Mouse (Mus musculus): ENCODE measurements at regions not wholly inside any gene's neighbourhood (a gene's known extent, or its start where the extent isn't known, plus 50 kb on each side); places are given as distances from the start of the nearest gene placed in this dataset.

- DNase-seq (ENCODE audit: extremely low read depth, insufficient read length, low spot score) = no peak
Measured at GRCm38 (mm10) chr10:37243136-37243535, 104.4 kb upstream of the Marcks start.

DNA sequence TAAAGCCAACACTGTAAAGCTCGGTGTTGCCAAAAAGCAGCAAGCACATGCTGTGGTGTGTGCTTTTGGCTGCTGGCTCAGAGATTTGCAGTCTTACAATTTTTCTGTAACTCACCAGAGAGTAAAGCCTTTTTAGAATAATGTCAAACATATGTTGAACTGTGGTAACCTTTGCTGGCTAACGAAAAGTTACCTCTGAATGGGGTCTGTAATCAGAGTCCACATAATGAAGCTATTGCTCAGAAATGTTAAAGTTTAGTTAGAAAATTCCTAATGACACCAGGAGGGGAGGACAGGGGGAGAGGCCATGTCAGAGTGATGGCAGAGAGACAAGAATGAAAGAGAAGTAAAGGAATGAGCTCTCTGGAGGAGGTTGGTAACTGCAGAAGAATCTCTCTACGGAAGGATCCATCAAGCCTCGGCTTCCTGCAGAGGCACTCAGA, 103.1 kb upstream of the Marcks start:
- DNase-seq (ENCODE audit: extremely low read depth, insufficient read length, low spot score) = no peak

GRCm38 (mm10) chr10:37240634-37241033, 101.9 kb upstream of the Marcks start:
- DNase-seq (ENCODE audit: extremely low read depth, insufficient read length, low spot score) = no peak

GRCm38 (mm10) chr10:37240201-37240600, 101.5 kb upstream of the Marcks start:
- no peak for DNase-seq (ENCODE audit: extremely low read depth, insufficient read length, low spot score)

GRCm38 (mm10) chr10:37236001-37236822, 97.5 kb upstream of the Marcks start:
- DNase-seq (ENCODE audit: extremely low read depth, insufficient read length, low spot score) = no peak

GRCm38 (mm10) chr10:37231936-37232556, 93.3 kb upstream of the Marcks start:
- no peak for DNase-seq (ENCODE audit: extremely low read depth, insufficient read length, low spot score)

GRCm38 (mm10) chr10:37231159-37231558, 92.4 kb upstream of the Marcks start:
- DNase-seq (ENCODE audit: extremely low read depth, insufficient read length, low spot score) = no peak

DNA sequence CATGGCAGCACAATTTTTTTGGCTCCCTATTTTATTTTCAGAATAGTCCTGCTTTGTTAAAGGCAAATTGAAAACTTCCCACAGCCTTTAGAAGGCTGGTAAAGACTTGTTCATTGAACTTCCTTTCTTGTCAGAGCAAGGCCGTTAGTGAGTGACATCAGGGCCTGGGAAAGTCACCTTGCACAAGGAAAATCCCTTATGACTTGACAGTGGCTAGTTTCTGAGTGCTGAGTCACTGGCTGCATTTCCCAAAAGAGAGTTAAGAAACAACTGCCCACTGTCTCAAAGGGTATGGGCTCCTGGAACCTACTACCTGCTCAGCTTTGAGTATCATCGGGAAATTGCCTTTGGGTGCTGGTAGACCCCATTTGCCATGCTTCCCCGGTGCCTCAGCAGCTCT, 89.2 kb upstream of the Marcks start:
- no peak for DNase-seq (ENCODE audit: extremely low read depth, insufficient read length, low spot score)

DNA sequence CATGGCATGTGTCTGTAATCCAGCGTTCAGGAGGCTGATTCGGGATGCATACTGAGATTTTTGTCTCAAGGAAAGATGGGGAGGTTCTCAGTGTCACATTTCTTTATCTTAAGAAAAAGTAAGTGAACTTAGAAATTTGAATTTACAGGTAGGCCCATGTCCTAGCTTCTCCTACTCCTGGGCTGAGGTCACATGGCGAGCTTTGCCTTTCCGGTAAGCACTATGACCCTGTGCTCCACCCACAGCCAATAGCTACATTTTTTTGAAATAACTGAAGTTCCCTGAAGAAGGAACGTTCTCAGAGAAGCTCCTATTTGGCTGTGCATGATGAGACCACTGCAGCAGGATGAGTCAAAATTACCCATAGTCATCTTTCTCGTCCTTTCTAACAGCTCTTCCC, 83.0 kb upstream of the Marcks start:
- DNase-seq (ENCODE audit: extremely low read depth, insufficient read length, low spot score) = no peak

- DNase-seq (ENCODE audit: extremely low read depth, insufficient read length, low spot score) = no peak
Measured at GRCm38 (mm10) chr10:37220434-37220833, 81.7 kb upstream of the Marcks start.

DNA sequence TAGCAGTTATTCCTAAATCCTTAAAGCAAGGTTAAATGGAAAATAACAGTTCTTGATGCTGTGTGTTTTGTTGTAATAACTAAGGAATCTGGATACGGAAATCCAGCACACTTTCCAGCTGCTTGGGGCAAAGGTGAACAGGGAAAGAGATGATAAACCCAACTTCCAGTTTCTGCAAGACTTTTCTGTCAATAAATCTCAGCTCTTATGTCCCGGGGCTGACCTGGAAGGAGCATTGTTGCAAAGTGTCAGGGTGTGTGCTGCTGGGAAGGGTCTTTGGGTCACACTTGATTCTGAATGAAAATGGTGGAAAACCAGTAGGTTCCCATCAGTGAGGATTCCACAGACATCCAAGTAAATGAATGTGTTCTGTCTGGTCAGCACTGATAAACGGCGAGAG, 81.2 kb upstream of the Marcks start:
- no peak for DNase-seq (ENCODE audit: extremely low read depth, insufficient read length, low spot score)

DNA sequence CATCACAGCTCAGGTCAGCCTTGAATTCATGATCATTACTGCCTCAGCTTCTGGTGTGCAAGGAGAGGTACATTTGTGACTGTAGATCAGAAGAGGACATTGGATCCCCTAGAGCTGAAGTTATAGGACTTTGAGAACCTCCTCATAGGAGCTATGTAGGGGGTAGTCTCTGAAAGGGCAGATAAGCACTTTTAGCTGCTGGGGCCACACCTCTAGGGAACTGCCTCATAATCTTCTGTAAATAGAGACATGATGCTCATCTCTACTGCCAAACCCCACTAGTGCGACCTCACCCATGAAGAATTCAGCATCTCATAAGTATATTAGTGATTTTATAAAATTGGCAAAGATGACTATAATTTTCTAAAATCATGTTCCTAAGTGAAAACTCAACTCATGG, 80.7 kb upstream of the Marcks start:
- no peak for DNase-seq (ENCODE audit: extremely low read depth, insufficient read length, low spot score)

DNA sequence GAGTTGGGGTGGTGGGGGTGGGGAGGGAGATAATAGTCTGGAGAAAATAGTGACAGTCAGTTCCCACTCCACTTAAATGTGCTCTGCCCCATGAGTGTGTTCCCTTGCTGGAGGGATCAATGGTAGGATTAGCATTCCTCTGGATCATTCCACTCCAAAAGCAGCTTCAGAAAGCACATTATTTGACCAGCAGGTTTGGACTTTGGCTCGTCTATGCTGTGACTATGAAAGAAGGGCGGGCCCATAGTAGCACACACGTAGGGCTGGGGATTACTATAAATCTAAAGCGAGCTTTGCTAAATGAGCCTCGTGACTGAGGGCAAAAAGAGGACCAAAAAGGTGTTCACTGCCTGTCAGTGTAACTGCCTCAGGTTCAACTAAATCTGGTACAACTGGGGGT, 75.9 kb upstream of the Marcks start:
- DNase-seq (ENCODE audit: extremely low read depth, insufficient read length, low spot score) = no peak

DNA sequence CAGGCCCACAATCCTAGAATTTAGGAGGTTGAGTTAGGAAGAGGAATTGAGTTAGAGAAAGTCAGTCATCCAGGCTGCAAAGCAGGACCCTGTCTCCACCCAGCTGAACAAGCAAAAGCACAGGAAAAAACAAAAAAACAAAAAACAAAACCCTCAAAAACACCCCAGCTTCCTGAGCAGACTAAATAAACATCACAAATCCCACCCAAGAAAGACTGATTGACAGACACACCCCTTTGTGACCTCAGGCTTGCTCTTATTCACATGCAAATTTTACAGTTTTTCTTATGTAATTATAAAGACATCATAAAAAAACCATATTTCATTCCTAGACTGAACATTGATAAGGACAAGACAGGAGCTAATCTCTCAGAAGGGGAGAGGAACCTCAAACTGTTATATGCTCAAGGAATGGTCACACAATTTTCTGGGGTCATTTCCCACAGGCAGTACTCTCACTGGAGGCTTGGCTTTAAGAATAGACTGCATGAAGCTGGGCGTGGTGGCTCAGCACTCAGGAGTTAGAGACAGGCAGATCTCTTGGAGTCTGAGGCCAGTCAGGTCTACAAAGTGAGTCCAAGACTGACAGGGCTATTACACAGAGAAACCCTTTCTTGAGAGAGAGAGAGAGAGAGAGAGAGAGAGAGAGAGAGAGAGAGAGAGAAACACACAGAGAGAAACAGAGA, 73.8 kb upstream of the Marcks start:
- no peak for DNase-seq (ENCODE audit: extremely low read depth, insufficient read length, low spot score)

DNA sequence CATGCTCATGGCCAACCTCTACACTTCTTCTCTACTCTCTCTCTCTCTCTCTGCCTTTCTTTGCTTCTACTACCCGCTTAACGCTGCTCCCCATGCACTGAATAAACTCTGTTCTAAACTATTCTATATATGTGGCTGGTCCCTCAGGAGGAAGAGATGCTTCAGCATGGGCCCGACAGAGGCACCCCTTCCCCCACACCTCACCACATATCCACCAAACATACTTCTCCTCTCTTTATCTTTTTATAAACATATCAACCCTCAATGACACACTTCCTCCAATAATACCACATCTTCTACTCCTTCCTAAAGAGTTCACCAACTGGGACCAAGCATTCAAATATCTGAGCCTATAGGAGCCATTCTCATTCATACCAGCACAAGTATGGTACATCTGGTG, 72.6 kb upstream of the Marcks start:
- no peak for DNase-seq (ENCODE audit: extremely low read depth, insufficient read length, low spot score)

DNA sequence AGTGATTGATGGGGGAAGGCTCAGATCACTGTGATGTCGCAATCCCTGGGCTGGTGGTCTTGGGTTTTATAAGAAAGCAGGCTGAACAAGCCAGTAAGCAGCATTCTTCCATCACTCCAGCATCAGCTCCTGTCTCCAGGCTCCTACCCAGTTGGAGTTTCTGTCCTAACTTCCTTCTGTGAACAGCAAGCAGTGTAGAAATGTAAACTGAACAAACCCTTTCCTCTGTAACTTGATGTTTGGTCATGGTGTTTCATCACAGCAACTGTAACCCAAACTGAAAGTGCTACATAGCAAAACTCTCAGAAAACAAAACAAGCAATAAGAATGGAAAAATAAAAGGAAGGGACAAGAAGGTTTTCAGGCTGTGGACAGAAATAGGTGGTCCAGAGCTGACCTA, 71.5 kb upstream of the Marcks start:
- DNase-seq (ENCODE audit: extremely low read depth, insufficient read length, low spot score) = no peak

DNA sequence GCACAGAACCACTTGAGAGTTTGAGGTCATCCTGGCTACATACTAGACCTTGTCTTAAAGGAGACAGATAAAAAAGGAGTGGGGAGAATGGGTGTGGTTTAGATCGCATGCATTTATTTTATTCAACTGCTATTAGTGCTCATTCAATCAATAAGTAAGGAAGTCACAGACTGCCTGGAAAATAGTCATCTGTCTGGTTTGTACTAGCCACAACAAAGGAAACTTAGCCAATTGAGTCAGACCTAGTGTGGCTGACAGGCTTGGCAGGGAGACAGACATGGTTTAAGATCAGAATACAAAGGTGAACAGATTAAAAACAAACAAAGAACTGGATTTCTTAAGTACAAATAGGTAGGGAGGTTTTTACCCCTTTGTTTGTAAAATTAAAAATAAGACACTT, 68.3 kb upstream of the Marcks start:
- DNase-seq (ENCODE audit: extremely low read depth, insufficient read length, low spot score) = no peak

DNA sequence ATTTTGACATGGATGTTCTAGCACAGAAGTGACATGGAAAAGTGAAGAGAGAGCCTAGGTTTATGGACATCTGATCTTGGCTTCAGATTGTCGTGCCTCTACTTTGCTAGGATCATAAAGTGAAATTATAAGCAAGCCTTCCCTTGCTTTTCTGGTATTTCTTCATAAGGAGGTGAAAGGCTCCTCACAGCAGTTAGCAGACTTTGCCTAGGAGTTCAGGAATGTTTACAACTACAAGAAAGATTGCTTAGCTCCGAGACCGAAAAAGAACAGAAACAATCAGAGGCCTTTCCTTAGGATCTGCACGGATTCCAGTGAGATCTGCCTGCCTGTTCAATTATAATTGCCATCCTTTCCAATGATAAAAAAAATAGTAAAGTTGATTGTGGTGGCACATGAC, 67.8 kb upstream of the Marcks start:
- no peak for DNase-seq (ENCODE audit: extremely low read depth, insufficient read length, low spot score)

- no peak for DNase-seq (ENCODE audit: extremely low read depth, insufficient read length, low spot score)
Measured at GRCm38 (mm10) chr10:37203709-37204108, 65.0 kb upstream of the Marcks start.

- DNase-seq (ENCODE audit: extremely low read depth, insufficient read length, low spot score) = no peak
Measured at GRCm38 (mm10) chr10:37194798-37195453, 56.2 kb upstream of the Marcks start.

DNA sequence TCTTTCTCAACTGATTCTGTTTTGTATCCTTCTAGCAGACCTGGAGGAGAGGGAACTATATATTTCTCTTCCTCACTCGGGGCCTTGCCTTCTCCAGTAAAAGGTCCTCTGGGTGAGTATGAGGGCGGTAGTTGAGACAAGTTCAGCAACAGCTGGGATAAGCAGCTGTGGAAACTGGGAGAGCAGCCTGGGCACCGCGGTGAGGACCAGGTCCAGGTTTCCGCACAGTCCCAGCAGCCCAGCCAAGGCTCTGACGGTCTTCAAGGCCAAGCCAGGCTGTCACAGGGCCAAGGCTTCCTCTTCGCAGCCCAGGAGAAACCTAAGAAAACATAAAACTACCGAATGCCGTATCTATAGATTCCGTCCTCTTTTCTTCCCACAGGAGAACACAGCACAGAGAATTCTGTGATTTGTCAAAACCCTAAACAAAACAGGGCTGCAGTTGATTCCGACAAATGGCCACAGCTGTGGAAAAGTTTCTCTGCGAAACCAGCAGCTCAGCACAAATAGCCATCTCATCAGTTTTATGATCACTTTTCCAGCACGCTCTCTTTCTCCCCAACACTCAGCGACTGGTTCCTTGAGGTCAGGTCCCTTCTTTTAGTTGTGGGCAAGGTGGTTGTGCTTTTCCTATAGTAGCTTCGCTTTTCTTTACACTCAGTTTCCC, 55.5 kb upstream of the Marcks start:
- DNase-seq (ENCODE audit: extremely low read depth, insufficient read length, low spot score) = no peak
